Mouse (Mus musculus): ENCODE results near the gene Raver1. TPM values are rescaled to one million over a fixed set of nuclear protein-coding genes. Genes with fewer than 3 reads are reported as not detected.

The Raver1 gene
- 40.8 and 41.3 TPM in 2 replicates for polyA plus RNA-seq (2015; fragmentation: Nextera tagmentation; extraction: Ambion mirVana)

DNA sequence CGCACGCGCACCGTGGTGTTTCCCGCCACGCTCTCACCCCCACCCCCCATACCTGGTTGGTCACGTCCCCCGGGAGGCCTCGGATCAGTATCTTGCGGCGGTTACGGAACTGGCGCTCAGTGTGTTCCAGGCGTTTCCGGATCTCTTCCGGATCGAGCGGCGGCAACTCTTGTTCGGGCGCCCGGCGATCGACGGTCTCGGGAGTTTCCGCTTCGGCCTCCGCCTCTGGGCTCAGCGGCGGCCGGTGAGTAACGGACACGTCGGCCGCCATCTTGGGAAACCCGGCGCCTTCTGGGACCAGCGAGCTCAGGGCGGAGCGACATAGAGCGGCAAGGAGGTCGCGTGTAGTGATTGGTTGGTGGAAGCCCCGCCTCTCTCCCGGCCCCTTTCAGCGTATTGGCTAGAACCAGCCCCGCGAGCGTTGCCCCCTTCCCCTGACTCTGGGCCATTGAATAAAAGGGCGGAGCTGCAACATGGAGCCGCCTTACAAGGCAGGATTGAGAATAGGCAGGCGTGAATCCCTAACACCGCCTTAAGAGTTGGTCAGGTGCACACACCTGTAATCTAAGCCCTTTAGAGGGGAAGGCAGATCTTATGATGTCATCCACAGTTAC, at the start of gene Raver1, which contains the start of gene Gm38431:
Gene Raver1, minus strand, starts transcription at position 302 of the 614 bp plus-strand sequence.
Gene Gm38431, minus strand, starts transcription at position 291 of the 614 bp plus-strand sequence.
- ATAC-seq (replicated peaks; ENCODE audit: low FRiP score, low read depth) (peak; percentile 100), DNase-seq (ENCODE audit: low spot score) (peak; percentile 100)
- Histone ChIP-seq H3K4me1 (replicated peaks; ENCODE audit: insufficient read depth, low read length) (peaks cover 8% of the 10 kb centered on the region; the same call in 1 of the 2 replicates), H3K27ac (peak within 1 kb of the TSS; percentile 91), H3K9me3 (replicated peaks; ENCODE audit: low read length) (no peaks in the 10 kb centered on the region), H3K4me3 (replicated peaks; ENCODE audit: low read depth, low read length) (peak within 1 kb of the TSS; percentile 78), H3K4me2 (ENCODE audit: low read length) (peak within 1 kb of the TSS; percentile 65), H3K27me3 (ENCODE audit: insufficient read depth, low read length) (no peaks in the 10 kb centered on the region), H3K36me3 (ENCODE audit: insufficient read depth, low read length) (peaks cover 20% of the 10 kb centered on the region), H3K9ac (ENCODE audit: low read depth, low read length) (peak within 1 kb of the TSS; percentile 78)
- TF ChIP-seq CTCF (IDR thresholded peaks at IDR 0.05; ENCODE audit: low read depth): no peak; the same call in 1 of the 2 replicates
- under 1% methylated on average over 53 of the region's 54 CpGs for WGBS

DNA sequence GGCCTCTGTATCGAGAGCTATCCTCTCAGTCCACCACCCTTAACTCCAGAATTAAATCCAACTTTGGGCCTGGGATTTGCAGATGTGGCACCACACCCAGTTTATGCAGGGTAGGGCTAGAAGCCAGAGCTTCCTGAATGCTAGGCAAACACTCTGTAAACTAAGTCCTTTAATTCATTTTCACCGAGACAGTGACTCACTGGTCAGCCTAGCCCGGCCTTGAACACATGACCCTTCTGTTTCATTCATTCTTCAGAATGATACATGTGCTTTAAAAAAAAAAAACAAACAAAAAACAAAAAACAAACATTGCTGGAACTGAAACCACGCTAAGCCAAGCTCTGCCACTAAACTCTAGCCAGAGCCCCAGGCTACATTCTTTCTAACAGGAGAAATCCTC, 46.6 kb upstream of the Raver1 start:
- H3K36me3 ChIP-seq (ENCODE audit: insufficient read depth, low read length): peaks cover 44% of the 10 kb centered on the region
- H3K4me3 ChIP-seq (replicated peaks; ENCODE audit: low read depth, low read length): no peak overlapping the region
- H3K9ac ChIP-seq (ENCODE audit: low read depth, low read length): no peak overlapping the region
- no peak overlapping the region for H3K27ac ChIP-seq
- H3K27me3 ChIP-seq (ENCODE audit: insufficient read depth, low read length): no peaks in the 10 kb centered on the region
- no peak overlapping the region for H3K4me2 ChIP-seq (ENCODE audit: low read length)
- ATAC-seq (replicated peaks; ENCODE audit: low FRiP score, low read depth) (no peak), DNase-seq (ENCODE audit: low spot score) (no peak)
- WGBS: 72% methylated on average over 4 of the region's 4 CpGs
- no peaks in the 10 kb centered on the region for H3K4me1 ChIP-seq (replicated peaks; ENCODE audit: insufficient read depth, low read length)
- TF ChIP-seq CTCF (IDR thresholded peaks at IDR 0.05; ENCODE audit: low read depth): no peak
- H3K9me3 ChIP-seq (replicated peaks; ENCODE audit: low read length): no peaks in the 10 kb centered on the region

DNA sequence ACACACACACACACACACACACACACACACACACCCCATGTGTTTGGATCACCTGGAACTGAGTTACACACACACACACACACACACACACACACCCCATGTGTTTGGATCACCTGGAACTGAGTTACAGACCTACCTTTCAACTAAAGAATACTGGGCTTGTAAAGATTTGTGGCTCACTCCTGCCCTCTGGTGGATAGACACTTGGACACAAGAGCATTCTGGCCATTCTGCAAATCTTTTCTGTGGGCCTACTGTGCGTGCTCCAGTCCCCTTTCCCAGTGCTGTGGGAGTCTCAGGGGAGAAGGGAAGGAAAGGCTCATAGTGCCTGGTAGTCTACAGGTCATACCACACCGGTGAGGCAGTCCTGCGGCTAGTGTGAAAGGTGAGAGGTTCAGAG, 45.4 kb upstream of the Raver1 start:
- 49% methylated on average over 3 of the region's 3 CpGs for WGBS
- TF ChIP-seq CTCF (IDR thresholded peaks at IDR 0.05; ENCODE audit: low read depth): peak; percentile 83
- H3K36me3 ChIP-seq (ENCODE audit: insufficient read depth, low read length): peaks cover 34% of the 10 kb centered on the region

DNA sequence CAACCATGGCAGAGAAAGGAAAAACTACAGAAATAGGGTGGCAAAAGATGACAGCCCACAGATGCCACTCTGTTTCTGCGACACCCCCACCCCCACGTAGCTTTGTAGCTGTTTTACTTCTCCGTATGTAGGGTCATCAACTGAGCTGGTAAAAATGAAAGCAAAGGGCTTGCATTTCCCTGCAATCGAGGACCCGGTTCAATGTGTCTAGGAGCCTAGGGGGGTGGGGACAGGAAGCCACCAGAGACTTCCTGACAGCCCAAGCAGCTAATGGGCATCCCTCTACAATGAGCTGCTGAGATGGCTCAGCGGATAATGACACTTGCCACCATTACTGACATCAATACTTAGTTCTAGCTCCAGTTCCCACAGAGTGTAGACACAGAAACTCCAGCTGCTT, 44.6 kb upstream of the Raver1 start:
- H3K36me3 ChIP-seq (ENCODE audit: insufficient read depth, low read length): peaks cover 27% of the 10 kb centered on the region
- TF ChIP-seq CTCF (IDR thresholded peaks at IDR 0.05; ENCODE audit: low read depth): no peak
- no peaks in the 10 kb centered on the region for H3K27me3 ChIP-seq (ENCODE audit: insufficient read depth, low read length)
- H3K9ac ChIP-seq (ENCODE audit: low read depth, low read length): no peak overlapping the region
- H3K27ac ChIP-seq: no peak overlapping the region
- no peaks in the 10 kb centered on the region for H3K4me1 ChIP-seq (replicated peaks; ENCODE audit: insufficient read depth, low read length)
- H3K4me2 ChIP-seq (ENCODE audit: low read length): no peak overlapping the region
- ATAC-seq (replicated peaks; ENCODE audit: low FRiP score, low read depth) (no peak), DNase-seq (ENCODE audit: low spot score) (no peak)
- no peak overlapping the region for H3K4me3 ChIP-seq (replicated peaks; ENCODE audit: low read depth, low read length)
- 76% methylated on average over 6 of the region's 6 CpGs for WGBS
- H3K9me3 ChIP-seq (replicated peaks; ENCODE audit: low read length): no peaks in the 10 kb centered on the region

More for the DNA sequence above, 45.4 kb upstream of the Raver1 start:
- DNase-seq (ENCODE audit: low spot score) (peak; percentile 69), ATAC-seq (replicated peaks; ENCODE audit: low FRiP score, low read depth) (no peak)
- no peaks in the 10 kb centered on the region for H3K9me3 ChIP-seq (replicated peaks; ENCODE audit: low read length)
- no peak overlapping the region for H3K4me3 ChIP-seq (replicated peaks; ENCODE audit: low read depth, low read length)
- no peaks in the 10 kb centered on the region for H3K27me3 ChIP-seq (ENCODE audit: insufficient read depth, low read length)
- no peak overlapping the region for H3K9ac ChIP-seq (ENCODE audit: low read depth, low read length)
- no peak overlapping the region for H3K4me2 ChIP-seq (ENCODE audit: low read length)
- no peaks in the 10 kb centered on the region for H3K4me1 ChIP-seq (replicated peaks; ENCODE audit: insufficient read depth, low read length)
- no peak overlapping the region for H3K27ac ChIP-seq

DNA sequence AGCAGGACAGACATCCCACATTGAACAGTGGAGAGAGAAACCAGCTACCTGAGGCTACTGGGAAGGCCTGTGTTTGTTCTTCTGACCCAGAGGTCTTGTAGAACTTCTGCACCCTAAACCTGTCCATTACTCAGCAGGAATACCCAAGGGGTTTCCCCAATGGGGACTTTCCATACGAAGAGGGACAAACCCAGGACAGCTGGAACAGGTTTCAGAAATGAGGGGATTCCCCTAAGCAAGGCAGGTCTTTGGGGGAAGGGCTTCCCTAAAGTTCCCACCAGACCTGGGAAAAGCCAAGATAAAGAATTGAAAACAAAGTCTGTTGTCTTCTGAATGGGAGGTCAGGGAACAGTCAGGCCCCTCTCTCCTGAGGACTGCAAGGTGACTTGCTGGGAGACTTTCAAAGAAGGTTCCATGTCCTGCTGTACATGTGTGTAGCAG, 44.2 kb upstream of the Raver1 start:
- DNase-seq (ENCODE audit: low spot score) (no peak), ATAC-seq (replicated peaks; ENCODE audit: low FRiP score, low read depth) (no peak)
- TF ChIP-seq CTCF (IDR thresholded peaks at IDR 0.05; ENCODE audit: low read depth): no peak
- no peak overlapping the region for H3K9ac ChIP-seq (ENCODE audit: low read depth, low read length)
- no peaks in the 10 kb centered on the region for H3K27me3 ChIP-seq (ENCODE audit: insufficient read depth, low read length)
- H3K27ac ChIP-seq: no peak overlapping the region
- no peaks in the 10 kb centered on the region for H3K4me1 ChIP-seq (replicated peaks; ENCODE audit: insufficient read depth, low read length)
- peaks cover 23% of the 10 kb centered on the region for H3K36me3 ChIP-seq (ENCODE audit: insufficient read depth, low read length)
- no peak overlapping the region for H3K4me3 ChIP-seq (replicated peaks; ENCODE audit: low read depth, low read length)
- WGBS: 59% methylated on average over 1 of the region's 1 CpGs
- H3K4me2 ChIP-seq (ENCODE audit: low read length): no peak overlapping the region
- no peaks in the 10 kb centered on the region for H3K9me3 ChIP-seq (replicated peaks; ENCODE audit: low read length)

DNA sequence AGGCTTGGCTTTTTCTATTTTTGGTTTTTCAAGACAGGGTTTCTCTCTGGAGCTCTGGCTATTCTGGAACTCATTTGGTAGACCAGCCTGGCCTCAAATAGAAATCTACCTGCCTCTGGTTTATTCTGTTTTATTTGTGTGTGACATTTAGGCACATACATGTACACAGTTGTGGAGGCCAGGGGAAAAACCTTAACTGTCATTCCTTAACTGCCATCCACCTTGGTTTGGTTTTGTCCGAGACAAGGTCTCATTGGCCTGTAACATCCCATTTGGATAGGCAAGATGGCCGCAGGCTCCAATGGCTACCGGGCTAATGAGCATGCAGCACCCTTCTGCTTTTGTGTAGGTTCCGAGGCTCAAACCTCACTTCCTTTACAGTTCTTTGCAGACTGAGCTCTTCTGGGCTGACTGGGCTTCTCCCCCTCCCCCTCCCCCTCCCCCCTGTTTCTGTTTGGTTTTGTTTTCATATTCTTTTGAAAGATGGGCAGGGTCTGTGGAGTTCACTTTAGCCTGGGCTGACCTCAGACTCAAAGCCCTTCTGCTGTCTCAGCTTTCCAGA, 43.6 kb upstream of the Raver1 start:
- Histone ChIP-seq H3K9me3 (replicated peaks; ENCODE audit: low read length) (no peaks in the 10 kb centered on the region), H3K4me1 (replicated peaks; ENCODE audit: insufficient read depth, low read length) (no peaks in the 10 kb centered on the region), H3K36me3 (ENCODE audit: insufficient read depth, low read length) (peaks cover 18% of the 10 kb centered on the region), H3K4me3 (replicated peaks; ENCODE audit: low read depth, low read length) (no peak overlapping the region), H3K27ac (peak overlapping the region; percentile 19; the same call in 1 of the 2 replicates), H3K4me2 (ENCODE audit: low read length) (no peak overlapping the region), H3K27me3 (ENCODE audit: insufficient read depth, low read length) (no peaks in the 10 kb centered on the region), H3K9ac (ENCODE audit: low read depth, low read length) (no peak overlapping the region)
- no peak for DNase-seq (ENCODE audit: low spot score)
- no peak for ATAC-seq (replicated peaks; ENCODE audit: low FRiP score, low read depth)
- TF ChIP-seq CTCF (IDR thresholded peaks at IDR 0.05; ENCODE audit: low read depth): no peak
- WGBS: 72% methylated on average over 4 of the region's 4 CpGs

Measured in kidney, postnatal 0 days (tissue).